Mouse (Mus musculus): ENCODE data around the gene Il1rl2. TPM values are rescaled to one million over a fixed set of nuclear protein-coding genes. Genes with fewer than 3 reads are reported as not detected.
"Not testable (repeated sequence)": the region's sequence is repeated elsewhere in the genome, so short reads cannot be mapped to it uniquely, and the experiment has no call there.

The Il1rl2 gene
- polyA plus RNA-seq, 1 experiment from 2014 or later, result 6.1 TPM

DNA sequence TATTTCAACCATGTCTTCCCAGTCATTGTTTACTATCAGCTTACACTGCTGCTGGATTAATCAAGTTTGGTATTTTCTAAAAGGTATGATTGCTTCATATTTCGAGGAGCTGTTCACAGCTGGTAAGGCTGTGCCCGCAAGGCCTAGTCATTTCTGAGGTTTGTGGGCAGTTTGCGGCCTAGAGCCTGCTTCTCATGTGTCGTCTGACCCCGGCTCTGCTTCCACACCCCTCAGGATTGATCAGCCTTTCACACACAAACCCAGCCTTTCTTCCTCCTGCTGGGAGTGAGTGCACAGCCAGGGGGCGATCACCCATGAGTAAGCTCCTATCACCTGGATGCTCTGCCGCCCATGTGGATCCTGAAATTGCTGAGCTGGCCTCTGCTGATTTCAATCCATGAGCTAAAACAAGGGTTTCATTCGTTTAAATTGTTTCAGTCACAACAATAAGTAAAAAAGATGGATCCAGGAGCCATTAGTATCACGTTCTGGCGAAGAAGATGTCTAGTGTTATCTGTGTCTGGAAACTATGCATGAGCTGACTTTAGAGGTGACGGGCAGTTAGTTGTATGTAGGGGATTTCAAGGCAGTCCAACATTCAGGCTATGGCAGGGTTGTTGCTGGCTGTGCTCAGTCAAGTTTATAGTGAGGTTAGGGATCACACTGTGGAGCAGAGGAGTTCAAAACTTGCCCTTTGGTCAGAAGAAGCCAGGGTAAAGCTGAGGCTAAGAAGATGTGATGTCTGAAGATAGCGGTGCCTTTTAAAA lies 33.7 kb upstream of the Il1rl2 start:
- no peaks in the 10 kb centered on the region for H3K4me1 ChIP-seq (ENCODE audit: control insufficient read depth, insufficient read depth, low read length)
- H3K9ac ChIP-seq (ENCODE audit: low read depth, low read length), result no peak overlapping the region
- no peak overlapping the region for H3K4me2 ChIP-seq (ENCODE audit: low read depth, low read length)
- H3K27me3 ChIP-seq (replicated peaks; ENCODE audit: control insufficient read depth, insufficient read depth, low read length), result no peaks in the 10 kb centered on the region
- no peak overlapping the region for H3K27ac ChIP-seq (replicated peaks; ENCODE audit: low read depth, low read length)
- WGBS, result 60% methylated on average over 12 of the region's 12 CpGs
- ATAC-seq (ENCODE audit: low read depth) (no peak), DNase-seq (ENCODE audit: low spot score) (no peak)
- no peak overlapping the region for H3K4me3 ChIP-seq (ENCODE audit: low read depth, low read length)
- H3K36me3 ChIP-seq (ENCODE audit: control insufficient read depth, insufficient read depth, low read length), result no peaks in the 10 kb centered on the region
- H3K9me3 ChIP-seq (ENCODE audit: control insufficient read depth, low read length), result no peaks in the 10 kb centered on the region

GRCm38 (mm10) chr1:40292231-40292630 lies 32.2 kb upstream of the Il1rl2 start:
- no peak overlapping the region for H3K4me3 ChIP-seq (ENCODE audit: low read depth, low read length)
- H3K9me3 ChIP-seq (ENCODE audit: control insufficient read depth, low read length), result no peaks in the 10 kb centered on the region
- no peak for DNase-seq (ENCODE audit: low spot score)
- 95% methylated on average over 2 of the region's 2 CpGs for WGBS
- no peak overlapping the region for H3K4me2 ChIP-seq (ENCODE audit: low read depth, low read length)
- H3K27me3 ChIP-seq (replicated peaks; ENCODE audit: control insufficient read depth, insufficient read depth, low read length), result no peaks in the 10 kb centered on the region
- H3K4me1 ChIP-seq (ENCODE audit: control insufficient read depth, insufficient read depth, low read length), result no peaks in the 10 kb centered on the region
- no peaks in the 10 kb centered on the region for H3K36me3 ChIP-seq (ENCODE audit: control insufficient read depth, insufficient read depth, low read length)
- no peak overlapping the region for H3K9ac ChIP-seq (ENCODE audit: low read depth, low read length)
- H3K27ac ChIP-seq (replicated peaks; ENCODE audit: low read depth, low read length), result no peak overlapping the region
- ATAC-seq (ENCODE audit: low read depth), result no peak

- no peak for ATAC-seq (ENCODE audit: low read depth)
- no peaks in the 10 kb centered on the region for H3K36me3 ChIP-seq (ENCODE audit: control insufficient read depth, insufficient read depth, low read length)
- H3K4me3 ChIP-seq (ENCODE audit: low read depth, low read length), result no peak overlapping the region
- H3K9me3 ChIP-seq (ENCODE audit: control insufficient read depth, low read length), result no peaks in the 10 kb centered on the region
- H3K4me2 ChIP-seq (ENCODE audit: low read depth, low read length), result no peak overlapping the region
- no peak overlapping the region for H3K9ac ChIP-seq (ENCODE audit: low read depth, low read length)
- no peak overlapping the region for H3K27ac ChIP-seq (replicated peaks; ENCODE audit: low read depth, low read length)
- no peak for DNase-seq (ENCODE audit: low spot score)
- H3K4me1 ChIP-seq (ENCODE audit: control insufficient read depth, insufficient read depth, low read length), result no peaks in the 10 kb centered on the region
- 88% methylated on average over 7 of the region's 7 CpGs for whole genome bisulfite sequencing
- H3K27me3 ChIP-seq (replicated peaks; ENCODE audit: control insufficient read depth, insufficient read depth, low read length), result no peaks in the 10 kb centered on the region
These were observed 30.5 kb upstream of the Il1rl2 start for GRCm38 (mm10) chr1:40293891-40294290.

DNA sequence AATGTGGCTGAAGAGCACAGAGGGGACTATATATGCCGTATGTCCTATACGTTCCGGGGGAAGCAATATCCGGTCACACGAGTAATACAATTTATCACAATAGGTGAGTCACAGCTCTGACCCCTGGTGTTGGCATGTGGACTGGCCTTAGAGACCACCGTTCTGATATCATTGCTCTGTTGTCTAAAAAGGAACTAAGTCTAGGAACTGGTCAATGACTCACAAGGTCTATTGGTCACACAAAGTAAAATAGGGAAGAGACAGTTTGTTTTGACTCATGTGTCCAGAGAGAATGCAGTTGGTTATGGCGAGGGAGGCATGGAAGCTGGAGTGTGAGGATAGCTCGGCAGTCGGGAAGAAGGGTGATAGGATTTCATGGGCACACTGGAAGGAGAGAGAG lies 29.6 kb upstream of the Il1rl2 start:
- DNase-seq (ENCODE audit: low spot score) (no peak), ATAC-seq (ENCODE audit: low read depth) (no peak)
- Histone ChIP-seq H3K4me2 (ENCODE audit: low read depth, low read length) (no peak overlapping the region), H3K9me3 (ENCODE audit: control insufficient read depth, low read length) (no peaks in the 10 kb centered on the region), H3K36me3 (ENCODE audit: control insufficient read depth, insufficient read depth, low read length) (no peaks in the 10 kb centered on the region), H3K9ac (ENCODE audit: low read depth, low read length) (no peak overlapping the region), H3K4me3 (ENCODE audit: low read depth, low read length) (no peak overlapping the region), H3K27ac (replicated peaks; ENCODE audit: low read depth, low read length) (no peak overlapping the region), H3K27me3 (replicated peaks; ENCODE audit: control insufficient read depth, insufficient read depth, low read length) (no peaks in the 10 kb centered on the region), H3K4me1 (ENCODE audit: control insufficient read depth, insufficient read depth, low read length) (no peaks in the 10 kb centered on the region)
- 84% methylated on average over 9 of the region's 9 CpGs for WGBS

DNA sequence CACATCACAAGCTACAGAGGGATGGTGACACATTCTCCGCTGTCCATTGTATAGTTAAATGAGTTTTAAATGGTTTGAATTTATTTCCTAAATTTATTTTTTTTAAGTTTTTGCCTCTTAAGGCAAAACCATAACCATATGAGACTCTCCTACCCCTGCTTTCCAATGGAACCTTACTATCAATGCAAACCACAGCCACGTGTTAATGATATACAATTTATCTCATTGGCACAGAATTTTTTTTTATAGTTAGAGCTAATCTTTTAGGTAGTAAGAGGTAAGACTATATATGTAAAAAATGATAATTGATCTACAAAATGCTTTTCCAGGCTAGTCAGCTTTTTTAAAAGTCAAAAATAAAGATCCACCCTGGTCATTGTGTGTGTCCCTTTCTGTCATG lies 26.4 kb upstream of the Il1rl2 start:
- WGBS, result 84% methylated on average over 2 of the region's 2 CpGs
- Histone ChIP-seq H3K4me2 (ENCODE audit: low read depth, low read length) (no peak overlapping the region), H3K4me1 (ENCODE audit: control insufficient read depth, insufficient read depth, low read length) (no peaks in the 10 kb centered on the region), H3K9me3 (ENCODE audit: control insufficient read depth, low read length) (no peaks in the 10 kb centered on the region), H3K4me3 (ENCODE audit: low read depth, low read length) (no peak overlapping the region), H3K27me3 (replicated peaks; ENCODE audit: control insufficient read depth, insufficient read depth, low read length) (no peaks in the 10 kb centered on the region), H3K36me3 (ENCODE audit: control insufficient read depth, insufficient read depth, low read length) (no peaks in the 10 kb centered on the region), H3K9ac (ENCODE audit: low read depth, low read length) (no peak overlapping the region), H3K27ac (replicated peaks; ENCODE audit: low read depth, low read length) (no peak overlapping the region)
- no peak for ATAC-seq (ENCODE audit: low read depth)
- DNase-seq (ENCODE audit: low spot score), result no peak

DNA sequence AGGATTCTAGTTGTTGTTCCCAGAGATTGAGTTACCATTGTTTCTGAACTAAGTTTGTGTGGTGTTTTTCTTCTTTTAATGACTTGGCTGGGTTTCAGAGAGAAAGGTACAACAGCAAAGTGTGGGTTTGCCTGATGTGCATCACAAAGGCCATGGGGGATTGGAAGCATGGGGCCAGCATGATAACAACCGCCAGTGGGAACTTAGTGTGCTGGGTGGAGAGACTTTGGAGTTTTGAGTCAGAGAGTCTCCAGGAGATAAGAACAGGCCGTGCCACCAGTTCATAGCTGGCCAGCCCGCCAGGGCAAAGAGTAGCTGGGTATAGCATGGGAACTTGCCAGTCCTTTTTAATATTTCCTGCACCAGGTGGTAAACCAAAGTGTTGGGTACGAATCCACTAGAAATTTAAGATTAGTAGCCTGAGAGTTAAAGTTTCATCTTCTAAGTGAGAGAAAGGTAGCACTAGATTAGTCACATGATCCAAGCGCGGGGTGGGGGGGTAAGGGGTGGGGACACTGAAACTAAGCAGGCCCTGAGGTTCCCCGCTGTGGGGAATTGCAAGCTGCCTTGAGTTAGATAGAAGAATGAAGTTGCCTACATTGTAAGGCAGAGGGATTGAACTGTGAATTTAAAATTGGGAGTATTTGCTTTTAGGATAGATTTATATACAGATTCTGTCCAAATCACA lies 21.1 kb upstream of the Il1rl2 start:
- ATAC-seq (ENCODE audit: low read depth) (no peak), DNase-seq (ENCODE audit: low spot score) (no peak)
- no peak overlapping the region for H3K4me3 ChIP-seq (ENCODE audit: low read depth, low read length)
- H3K4me2 ChIP-seq (ENCODE audit: low read depth, low read length), result no peak overlapping the region
- H3K27ac ChIP-seq (replicated peaks; ENCODE audit: low read depth, low read length), result no peak overlapping the region
- no peaks in the 10 kb centered on the region for H3K36me3 ChIP-seq (ENCODE audit: control insufficient read depth, insufficient read depth, low read length)
- 68% methylated on average over 7 of the region's 7 CpGs for WGBS
- H3K9me3 ChIP-seq (ENCODE audit: control insufficient read depth, low read length), result no peaks in the 10 kb centered on the region
- H3K27me3 ChIP-seq (replicated peaks; ENCODE audit: control insufficient read depth, insufficient read depth, low read length), result no peaks in the 10 kb centered on the region
- no peaks in the 10 kb centered on the region for H3K4me1 ChIP-seq (ENCODE audit: control insufficient read depth, insufficient read depth, low read length)
- no peak overlapping the region for H3K9ac ChIP-seq (ENCODE audit: low read depth, low read length)

GRCm38 (mm10) chr1:40304321-40304720 lies 20.1 kb upstream of the Il1rl2 start:
- WGBS, result 69% methylated on average over 4 of the region's 4 CpGs
- not testable (repeated sequence) for H3K27ac ChIP-seq (replicated peaks; ENCODE audit: low read depth, low read length); ATAC-seq (ENCODE audit: low read depth); H3K36me3 ChIP-seq (ENCODE audit: control insufficient read depth, insufficient read depth, low read length); H3K4me1 ChIP-seq (ENCODE audit: control insufficient read depth, insufficient read depth, low read length); H3K4me2 ChIP-seq (ENCODE audit: low read depth, low read length); H3K4me3 ChIP-seq (ENCODE audit: low read depth, low read length); H3K9ac ChIP-seq (ENCODE audit: low read depth, low read length); H3K9me3 ChIP-seq (ENCODE audit: control insufficient read depth, low read length); DNase-seq (ENCODE audit: low spot score); H3K27me3 ChIP-seq (replicated peaks; ENCODE audit: control insufficient read depth, insufficient read depth, low read length)

DNA sequence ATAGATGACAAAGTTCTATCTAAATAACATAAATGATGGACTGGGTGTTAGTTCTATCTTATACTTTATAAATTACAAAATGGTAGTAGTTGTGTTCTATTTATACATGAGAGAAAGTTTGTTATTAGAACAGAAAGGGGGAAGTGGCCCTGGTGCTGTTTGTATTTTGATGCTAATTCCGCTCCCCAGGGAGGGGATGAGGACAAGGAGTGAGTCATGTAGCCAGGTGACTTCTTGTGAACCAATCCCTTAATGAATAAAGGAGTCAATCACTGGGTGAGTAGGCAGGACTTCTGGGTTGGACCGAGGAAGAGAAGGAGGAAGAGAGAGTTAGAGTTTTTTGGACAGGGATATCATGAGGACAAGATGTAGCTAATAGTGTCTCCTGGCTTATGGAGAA lies 18.3 kb upstream of the Il1rl2 start:
- Histone ChIP-seq H3K4me2 (ENCODE audit: low read depth, low read length) (no peak overlapping the region), H3K27ac (replicated peaks; ENCODE audit: low read depth, low read length) (no peak overlapping the region), H3K27me3 (replicated peaks; ENCODE audit: control insufficient read depth, insufficient read depth, low read length) (no peaks in the 10 kb centered on the region), H3K4me1 (ENCODE audit: control insufficient read depth, insufficient read depth, low read length) (no peaks in the 10 kb centered on the region), H3K9me3 (ENCODE audit: control insufficient read depth, low read length) (no peaks in the 10 kb centered on the region), H3K4me3 (ENCODE audit: low read depth, low read length) (no peak overlapping the region), H3K9ac (ENCODE audit: low read depth, low read length) (no peak overlapping the region), H3K36me3 (ENCODE audit: control insufficient read depth, insufficient read depth, low read length) (no peaks in the 10 kb centered on the region)
- WGBS, result 86% methylated on average over 2 of the region's 2 CpGs
- DNase-seq (ENCODE audit: low spot score), result no peak
- ATAC-seq (ENCODE audit: low read depth), result no peak

GRCm38 (mm10) chr1:40311123-40311522 lies 13.3 kb upstream of the Il1rl2 start:
- no peak overlapping the region for H3K4me3 ChIP-seq (ENCODE audit: low read depth, low read length)
- H3K36me3 ChIP-seq (ENCODE audit: control insufficient read depth, insufficient read depth, low read length), result no peaks in the 10 kb centered on the region; the same call in 1 of the 2 replicates
- ATAC-seq (ENCODE audit: low read depth), result no peak
- no peaks in the 10 kb centered on the region for H3K4me1 ChIP-seq (ENCODE audit: control insufficient read depth, insufficient read depth, low read length)
- H3K9ac ChIP-seq (ENCODE audit: low read depth, low read length), result no peak overlapping the region
- no peaks in the 10 kb centered on the region for H3K27me3 ChIP-seq (replicated peaks; ENCODE audit: control insufficient read depth, insufficient read depth, low read length)
- H3K27ac ChIP-seq (replicated peaks; ENCODE audit: low read depth, low read length), result no peak overlapping the region
- no peak overlapping the region for H3K4me2 ChIP-seq (ENCODE audit: low read depth, low read length)
- DNase-seq (ENCODE audit: low spot score), result no peak
- WGBS, result 89% methylated on average over 3 of the region's 3 CpGs
- H3K9me3 ChIP-seq (ENCODE audit: control insufficient read depth, low read length), result no peaks in the 10 kb centered on the region

Data from embryonic facial prominence, embryonic 14.5 days (tissue).